Mouse (Mus musculus) lung, embryonic 16.5 days (tissue): ENCODE data around the gene Nhlrc4. TPM values are rescaled to one million over a fixed set of nuclear protein-coding genes. Genes with fewer than 3 reads are reported as not detected.

Source experiments
- ATAC-seq: fragments of 200-750 bp; cut with Nextera tagmentation; 2 replicates; pipeline ENCODE4 v1.8.0; 2017; ENCODE audit warnings: low read depth, mild to moderate bottlenecking, moderate library complexity
- H3K27ac ChIP-seq: fragments of 300-500 bp; sonication (generic); 2 replicates; pipeline ENCODE4 v1.5.1; 2014; ENCODE audit warnings: mild to moderate bottlenecking, control low read depth, low read length
- H3K27me3 ChIP-seq: fragments of 300-500 bp; sonication (generic); 2 replicates; pipeline ENCODE4 v1.6.1; 2014; ENCODE audit warnings: low read depth, low read length, mixed read lengths; ENCODE audit not compliant: control insufficient read depth, insufficient read depth
- H3K36me3 ChIP-seq: fragments of 300-500 bp; sonication (generic); 2 replicates; pipeline ENCODE4 v1.6.1; 2014; ENCODE audit warnings: low read length; ENCODE audit not compliant: control insufficient read depth, insufficient read depth
- H3K4me1 ChIP-seq: fragments of 300-500 bp; sonication (generic); replicated peaks from 2 replicates; pipeline ENCODE4 v1.6.1; 2014; ENCODE audit warnings: low read length, mixed read lengths; ENCODE audit not compliant: control insufficient read depth, insufficient read depth
- H3K4me2 ChIP-seq: fragments of 300-500 bp; sonication (generic); 2 replicates; pipeline ENCODE4 v1.6.1; 2014; ENCODE audit warnings: low read depth, low read length, control low read depth
- H3K4me3 ChIP-seq: fragments of 300-500 bp; sonication (generic); 2 replicates; pipeline ENCODE4 v1.5.1; 2014; ENCODE audit warnings: mild to moderate bottlenecking, low read length, control low read depth
- H3K9ac ChIP-seq: fragments of 300-500 bp; sonication (generic); 2 replicates; pipeline ENCODE4 v1.6.1; 2014; ENCODE audit warnings: low read length, control low read depth
- H3K9me3 ChIP-seq: fragments of 300-500 bp; sonication (generic); 2 replicates; pipeline ENCODE4 v1.6.1; 2016; ENCODE audit warnings: low read length; ENCODE audit not compliant: control insufficient read depth
- WGBS: fragments of 180-500 bp; shearing (Covaris S2); extraction: QIAGEN DNeasy Blood & Tissue Kit; methylation state at CpG from one replicate; pipeline ENCODE4 v1.1.7; 2014; 5-methylcytosine and 5-hydroxymethylcytosine counted together
- polyA plus RNA-seq: library from polyadenylated mRNA; unstranded; fragments of >200 nt; fragmentation: Nextera tagmentation; extraction: Ambion mirVana; gene quantifications from 2 replicates; pipeline ENCODE4 v1.2.1, GENCODE M21; 2015

Gene Nhlrc4
- polyA plus RNA-seq, 1 experiment from 2014 or later: 0.41 TPM

- no peak overlapping the region for H3K4me3 ChIP-seq
- 87% methylated on average over 23 of the region's 23 CpGs for WGBS
- no peaks in the 10 kb centered on the region for H3K27me3 ChIP-seq
- no peak overlapping the region for H3K27ac ChIP-seq
- no peaks in the 10 kb centered on the region for H3K9me3 ChIP-seq
- no peak overlapping the region for H3K9ac ChIP-seq
- no peak overlapping the region for H3K4me2 ChIP-seq
- no peak for ATAC-seq
- H3K36me3 ChIP-seq: peaks cover 7% of the 10 kb centered on the region
- H3K4me1 ChIP-seq: no peaks in the 10 kb centered on the region
These were observed 15.1 kb upstream of the Nhlrc4 start for GRCm38 (mm10) chr17:25959630-25960467.

- no peak for ATAC-seq
- peaks cover 2% of the 10 kb centered on the region; the same call in 1 of the 2 replicates for H3K27me3 ChIP-seq
- H3K4me3 ChIP-seq: no peak overlapping the region
- H3K4me2 ChIP-seq: no peak overlapping the region
- WGBS: 93% methylated on average over 11 of the region's 11 CpGs
- peaks cover 7% of the 10 kb centered on the region for H3K36me3 ChIP-seq
- H3K4me1 ChIP-seq: no peaks in the 10 kb centered on the region
- no peak overlapping the region for H3K27ac ChIP-seq
- no peaks in the 10 kb centered on the region for H3K9me3 ChIP-seq
- no peak overlapping the region for H3K9ac ChIP-seq
These were observed 14.2 kb upstream of the Nhlrc4 start for GRCm38 (mm10) chr17:25958771-25959494.

GRCm38 (mm10) chr17:25957586-25958051, 12.9 kb upstream of the Nhlrc4 start:
- no peak for ATAC-seq
- H3K36me3 ChIP-seq: peaks cover 7% of the 10 kb centered on the region
- no peak overlapping the region for H3K27ac ChIP-seq
- H3K4me1 ChIP-seq: no peaks in the 10 kb centered on the region
- H3K9ac ChIP-seq: no peak overlapping the region
- H3K4me2 ChIP-seq: no peak overlapping the region
- no peaks in the 10 kb centered on the region for H3K9me3 ChIP-seq
- no peak overlapping the region for H3K4me3 ChIP-seq
- H3K27me3 ChIP-seq: peaks cover 14% of the 10 kb centered on the region
- 82% methylated on average over 14 of the region's 14 CpGs for WGBS

GRCm38 (mm10) chr17:25956631-25957030, 11.9 kb upstream of the Nhlrc4 start:
- H3K9me3 ChIP-seq: no peaks in the 10 kb centered on the region
- H3K9ac ChIP-seq: no peak overlapping the region
- no peak for ATAC-seq
- H3K4me2 ChIP-seq: no peak overlapping the region
- peaks cover 5% of the 10 kb centered on the region for H3K36me3 ChIP-seq
- H3K4me3 ChIP-seq: no peak overlapping the region
- 87% methylated on average over 7 of the region's 7 CpGs for WGBS
- H3K27ac ChIP-seq: no peak overlapping the region
- peaks cover 24% of the 10 kb centered on the region for H3K27me3 ChIP-seq
- H3K4me1 ChIP-seq: peaks cover 6% of the 10 kb centered on the region

- H3K9me3 ChIP-seq: no peaks in the 10 kb centered on the region
- no peak for ATAC-seq
- peaks cover 29% of the 10 kb centered on the region for H3K27me3 ChIP-seq
- H3K9ac ChIP-seq: no peak overlapping the region
- no peak overlapping the region for H3K4me2 ChIP-seq
- H3K36me3 ChIP-seq: peaks cover 5% of the 10 kb centered on the region
- H3K4me1 ChIP-seq: peaks cover 10% of the 10 kb centered on the region
- WGBS: 67% methylated on average over 7 of the region's 7 CpGs
- no peak overlapping the region for H3K4me3 ChIP-seq
- H3K27ac ChIP-seq: no peak overlapping the region
These were observed 11.4 kb upstream of the Nhlrc4 start for GRCm38 (mm10) chr17:25956201-25956600.

GRCm38 (mm10) chr17:25955736-25956135, 11.0 kb upstream of the Nhlrc4 start:
- H3K27me3 ChIP-seq: peaks cover 33% of the 10 kb centered on the region
- no peak for ATAC-seq
- 69% methylated on average over 3 of the region's 3 CpGs for WGBS

GRCm38 (mm10) chr17:25954671-25955070, 9.9 kb upstream of the Nhlrc4 start:
- Histone ChIP-seq H3K4me2 (no peak overlapping the region), H3K36me3 (peaks cover 5% of the 10 kb centered on the region), H3K4me1 (peaks cover 13% of the 10 kb centered on the region), H3K27me3 (peaks cover 44% of the 10 kb centered on the region), H3K9me3 (no peaks in the 10 kb centered on the region), H3K9ac (no peak overlapping the region), H3K27ac (no peak overlapping the region), H3K4me3 (no peak overlapping the region)
- 88% methylated on average over 2 of the region's 2 CpGs for WGBS
- no peak for ATAC-seq

More at GRCm38 (mm10) chr17:25955736-25956135, 11.0 kb upstream of the Nhlrc4 start:
- Histone ChIP-seq H3K36me3 (peaks cover 5% of the 10 kb centered on the region), H3K9ac (no peak overlapping the region), H3K9me3 (no peaks in the 10 kb centered on the region), H3K4me2 (no peak overlapping the region), H3K4me1 (peaks cover 13% of the 10 kb centered on the region), H3K4me3 (no peak overlapping the region), H3K27ac (no peak overlapping the region)

- WGBS: 71% methylated on average over 5 of the region's 5 CpGs
- H3K9ac ChIP-seq: no peak overlapping the region
- no peak overlapping the region for H3K4me2 ChIP-seq
- H3K27ac ChIP-seq: no peak overlapping the region
- peaks cover 13% of the 10 kb centered on the region for H3K4me1 ChIP-seq
- no peak overlapping the region for H3K4me3 ChIP-seq
- no peak for ATAC-seq
- no peaks in the 10 kb centered on the region for H3K9me3 ChIP-seq
- H3K27me3 ChIP-seq: peaks cover 44% of the 10 kb centered on the region
- H3K36me3 ChIP-seq: peaks cover 2% of the 10 kb centered on the region; the same call in 1 of the 2 replicates
These were observed 8.4 kb upstream of the Nhlrc4 start for GRCm38 (mm10) chr17:25953161-25953560.
